Mouse (Mus musculus) kidney, embryonic 15.5 days (tissue): ENCODE data around the gene Gnai3. TPM values are rescaled to one million over a fixed set of nuclear protein-coding genes. Genes with fewer than 3 reads are reported as not detected.

Experiments used
- ATAC-seq: fragments of 200-750 bp; cut with Nextera tagmentation; replicated peaks from 2 replicates; pipeline ENCODE4 v1.8.0; 2017; ENCODE audit warnings: moderate TSS enrichment; ENCODE audit not compliant: low FRiP score
- H3K27ac ChIP-seq: fragments of 300-500 bp; sonication (generic); 2 replicates; pipeline ENCODE4 v1.5.1; 2015; ENCODE audit warnings: mild to moderate bottlenecking, inconsistent platforms
- H3K27me3 ChIP-seq: fragments of 300-500 bp; sonication (generic); 2 replicates; pipeline ENCODE4 v1.6.1; 2015; ENCODE audit warnings: inconsistent platforms
- H3K36me3 ChIP-seq: fragments of 300-500 bp; sonication (generic); 2 replicates; pipeline ENCODE4 v1.6.1; 2015; ENCODE audit warnings: inconsistent platforms
- H3K4me1 ChIP-seq: fragments of 300-500 bp; sonication (generic); 2 replicates; pipeline ENCODE4 v1.6.1; 2015; ENCODE audit warnings: inconsistent platforms
- H3K4me2 ChIP-seq: fragments of 300-500 bp; sonication (generic); 2 replicates; pipeline ENCODE4 v1.6.1; 2015; ENCODE audit warnings: moderate library complexity, mild to moderate bottlenecking, inconsistent platforms
- H3K4me3 ChIP-seq: fragments of 300-500 bp; sonication (generic); replicated peaks from 2 replicates; pipeline ENCODE4 v1.5.1; 2015; ENCODE audit warnings: mild to moderate bottlenecking, inconsistent platforms
- H3K9ac ChIP-seq: fragments of 300-500 bp; sonication (generic); 2 replicates; pipeline ENCODE4 v1.6.1; 2015; ENCODE audit warnings: mild to moderate bottlenecking, inconsistent platforms
- H3K9me3 ChIP-seq: fragments of 300-500 bp; sonication (generic); replicated peaks from 2 replicates; pipeline ENCODE4 v1.6.1; 2016; ENCODE audit warnings: inconsistent platforms
- WGBS: fragments of 180-500 bp; shearing (Covaris S2); methylation state at CpG from one replicate; pipeline ENCODE4 v1.1.7; 2015; ENCODE audit warnings: mixed read lengths; 5-methylcytosine and 5-hydroxymethylcytosine counted together
- polyA plus RNA-seq: library from polyadenylated mRNA; unstranded; fragments of >200 nt; fragmentation: Nextera tagmentation; extraction: Ambion mirVana; gene quantifications from 2 replicates; pipeline ENCODE4 v1.2.1, GENCODE M21; 2015

Gnai3 gene
- polyA plus RNA-seq, 1 experiment from 2014 or later = 176 TPM

DNA sequence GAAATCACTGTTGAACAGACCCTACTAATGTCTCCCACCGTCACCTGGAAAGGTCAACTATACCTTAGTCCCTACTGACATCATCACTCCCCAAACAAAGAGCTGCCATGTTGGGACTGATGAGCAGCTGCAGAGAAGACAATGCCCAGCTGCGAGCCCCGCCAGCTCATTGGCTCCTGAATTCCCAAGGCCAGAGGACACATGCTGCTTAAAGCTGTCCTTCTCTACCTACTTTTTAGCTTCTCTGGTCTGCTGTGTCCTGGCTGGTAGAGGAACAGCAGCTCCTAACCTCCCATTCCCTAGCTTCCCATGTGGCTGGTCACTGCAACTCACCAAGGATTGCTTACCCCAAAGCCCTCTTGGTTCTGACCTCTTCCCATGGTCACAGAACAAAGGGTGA lies 6.3 kb upstream of the Gnai3 start:
- no peak overlapping the region for H3K4me3 ChIP-seq
- WGBS = 80% methylated on average over 3 of the region's 3 CpGs
- no peaks in the 10 kb centered on the region for H3K9me3 ChIP-seq
- no peaks in the 10 kb centered on the region for H3K36me3 ChIP-seq
- peaks cover 4% of the 10 kb centered on the region for H3K4me1 ChIP-seq
- H3K9ac ChIP-seq = no peak overlapping the region
- ATAC-seq = no peak
- no peak overlapping the region for H3K4me2 ChIP-seq
- H3K27me3 ChIP-seq = no peaks in the 10 kb centered on the region
- no peak overlapping the region for H3K27ac ChIP-seq

DNA sequence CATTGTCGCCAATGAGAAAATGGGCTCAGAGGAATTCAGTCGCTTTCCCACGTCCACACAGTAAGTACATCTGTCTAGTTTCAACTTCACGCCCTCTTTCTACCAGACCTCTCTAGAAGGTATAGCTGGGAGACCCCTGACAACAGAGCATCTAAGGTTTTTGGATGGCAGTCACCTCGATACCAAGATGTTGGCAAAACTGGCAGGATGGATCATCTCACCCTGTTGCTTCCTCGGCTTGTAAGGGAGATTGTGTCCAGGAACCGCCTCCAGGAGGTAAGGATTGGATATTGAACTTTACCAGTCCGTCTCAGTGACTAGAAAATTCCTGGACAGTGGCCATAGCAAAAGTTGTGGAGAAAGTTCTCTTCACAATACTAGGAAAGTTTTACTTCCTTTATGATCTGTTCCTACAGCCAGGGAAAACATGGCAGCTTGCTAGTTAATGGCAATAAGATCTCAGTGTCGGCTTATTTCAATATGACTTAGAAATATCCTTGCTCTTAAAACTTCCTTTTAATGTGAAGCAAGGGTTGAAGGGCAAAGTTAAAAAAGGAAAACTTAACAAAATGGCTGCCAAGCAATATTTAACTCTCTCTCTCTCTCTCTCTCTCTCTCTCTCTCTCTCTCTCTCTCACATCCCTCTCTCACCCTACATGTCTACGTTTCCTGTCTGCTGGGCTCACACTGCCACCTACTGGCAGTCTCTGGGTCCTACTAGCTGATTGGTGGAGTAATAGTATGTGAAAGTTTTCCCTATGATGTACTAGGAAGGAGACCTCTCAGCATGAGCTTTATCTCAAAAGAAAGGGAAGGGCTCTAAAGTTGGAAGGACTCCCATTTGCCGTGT lies 1.7 kb upstream of the Gnai3 start:
- 62% methylated on average over 11 of the region's 11 CpGs for WGBS
- Histone ChIP-seq H3K9ac (no peak overlapping the region), H3K9me3 (no peaks in the 10 kb centered on the region), H3K27me3 (no peaks in the 10 kb centered on the region), H3K27ac (0 out of 2 replicates have a peak overlapping the region, but pooled peaks have one; percentile 7), H3K4me2 (no peak overlapping the region), H3K4me1 (peaks cover 27% of the 10 kb centered on the region), H3K4me3 (no peak overlapping the region), H3K36me3 (peaks cover 7% of the 10 kb centered on the region; the same call in 1 of the 2 replicates)
- 0 out of 2 replicates have a peak, but pooled peaks have one; percentile 37 for ATAC-seq

DNA sequence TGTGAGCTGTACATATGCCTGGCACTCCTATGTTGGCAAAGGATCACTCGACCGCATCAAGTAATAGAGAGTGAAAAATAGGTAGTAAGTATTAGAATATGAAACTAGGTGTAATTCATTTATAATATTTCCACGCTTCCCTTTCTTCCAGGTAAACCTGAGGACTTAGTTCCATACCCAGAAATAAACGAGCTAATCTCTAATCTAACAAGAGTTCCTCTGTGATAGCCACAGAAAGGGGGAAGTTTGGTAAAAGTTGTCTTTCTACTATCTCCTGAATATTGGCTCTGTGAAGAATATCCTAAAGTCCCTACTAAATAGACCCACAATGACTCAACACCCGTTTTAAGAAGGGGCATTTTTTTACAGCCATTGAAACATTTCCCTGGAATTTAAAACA lies 725 bp upstream of the Gnai3 start:
- ATAC-seq = no peak
- Histone ChIP-seq H3K4me2 (peak overlapping the region; percentile 85), H3K4me1 (peaks cover 27% of the 10 kb centered on the region), H3K9me3 (no peaks in the 10 kb centered on the region), H3K9ac (peak overlapping the region; percentile 83), H3K36me3 (peaks cover 11% of the 10 kb centered on the region; the same call in 1 of the 2 replicates), H3K27me3 (no peaks in the 10 kb centered on the region), H3K27ac (no peak overlapping the region), H3K4me3 (peak overlapping the region; percentile 79)
- 61% methylated on average over 5 of the region's 5 CpGs for WGBS

DNA sequence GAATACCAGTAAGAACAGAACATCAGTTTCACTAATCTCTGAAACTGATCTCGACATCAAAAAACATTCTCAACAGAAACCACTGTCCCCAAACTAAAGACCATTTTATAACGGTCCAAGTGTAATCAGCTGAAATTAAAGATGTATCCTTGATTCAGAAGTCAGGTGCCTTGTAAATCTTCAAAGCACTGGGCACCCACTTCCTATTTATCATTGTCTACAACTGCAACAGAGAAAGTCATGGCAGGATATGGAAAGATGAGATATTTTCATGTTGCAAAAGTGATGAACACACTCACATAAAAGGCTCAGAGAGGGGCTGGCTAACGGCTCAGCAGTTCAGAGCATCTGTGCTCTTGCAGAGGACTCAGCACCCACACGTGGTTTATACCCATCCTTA lies 5.2 kb downstream of the Gnai3 start:
- Histone ChIP-seq H3K27me3 (no peaks in the 10 kb centered on the region), H3K4me2 (no peak overlapping the region), H3K9me3 (no peaks in the 10 kb centered on the region), H3K36me3 (peaks cover 32% of the 10 kb centered on the region; the same call in 1 of the 2 replicates), H3K9ac (no peak overlapping the region), H3K4me3 (no peak overlapping the region), H3K27ac (no peak overlapping the region), H3K4me1 (peaks cover 13% of the 10 kb centered on the region)
- no peak for ATAC-seq
- 76% methylated on average over 4 of the region's 4 CpGs for WGBS

DNA sequence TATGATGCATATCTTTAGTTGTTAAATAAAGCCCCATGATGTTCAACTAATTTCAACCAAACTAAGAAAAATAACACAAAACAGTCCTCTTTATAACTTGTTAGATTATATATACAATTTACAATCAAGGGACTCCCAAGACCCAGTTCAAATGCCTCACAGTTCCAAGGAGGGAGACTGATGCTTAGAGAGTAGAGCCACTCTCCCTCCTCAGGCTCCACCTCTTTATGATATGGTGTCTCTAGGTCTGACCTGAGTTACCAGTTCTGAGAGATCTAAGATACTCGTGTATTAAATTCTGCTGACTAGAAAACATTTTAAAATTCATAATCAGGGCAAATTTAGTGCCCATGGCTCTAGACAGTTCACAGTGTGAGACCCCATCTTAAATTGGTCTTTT lies 6.8 kb downstream of the Gnai3 start:
- Histone ChIP-seq H3K27me3 (no peaks in the 10 kb centered on the region), H3K4me1 (peaks cover 3% of the 10 kb centered on the region; the same call in 1 of the 2 replicates), H3K9me3 (no peaks in the 10 kb centered on the region), H3K4me2 (no peak overlapping the region), H3K4me3 (no peak overlapping the region), H3K36me3 (peaks cover 32% of the 10 kb centered on the region; the same call in 1 of the 2 replicates), H3K9ac (no peak overlapping the region), H3K27ac (no peak overlapping the region)
- no peak for ATAC-seq
- 76% methylated on average over 1 of the region's 1 CpGs for WGBS

DNA sequence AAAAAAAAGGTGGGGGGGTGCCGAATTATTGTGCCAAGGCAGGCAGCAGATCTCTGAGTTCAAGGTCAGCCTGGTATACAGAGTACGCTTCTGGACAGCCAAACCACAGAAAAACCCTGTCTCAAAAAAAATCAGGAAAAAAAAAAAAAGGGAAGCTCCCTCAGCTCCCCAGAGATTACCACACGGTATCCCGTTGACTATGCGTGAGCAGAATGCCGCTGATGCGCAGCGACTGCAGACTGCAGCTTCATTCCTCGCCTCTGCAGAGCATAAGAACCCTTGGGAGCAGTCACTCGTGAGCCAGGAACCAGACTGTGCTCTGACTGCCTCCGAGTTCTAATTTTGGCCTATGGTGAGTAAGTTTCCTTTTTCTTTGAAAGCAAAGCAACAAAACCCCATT lies 11.2 kb downstream of the Gnai3 start:
- Histone ChIP-seq H3K27me3 (no peaks in the 10 kb centered on the region), H3K27ac (no peak overlapping the region), H3K4me3 (no peak overlapping the region), H3K9ac (no peak overlapping the region), H3K4me2 (no peak overlapping the region), H3K4me1 (peaks cover 19% of the 10 kb centered on the region), H3K9me3 (no peaks in the 10 kb centered on the region), H3K36me3 (0 out of 2 replicates have a peak, but pooled peaks cover 10% of the 10 kb centered on the region)
- 82% methylated on average over 11 of the region's 11 CpGs for whole genome bisulfite sequencing
- no peak for ATAC-seq

DNA sequence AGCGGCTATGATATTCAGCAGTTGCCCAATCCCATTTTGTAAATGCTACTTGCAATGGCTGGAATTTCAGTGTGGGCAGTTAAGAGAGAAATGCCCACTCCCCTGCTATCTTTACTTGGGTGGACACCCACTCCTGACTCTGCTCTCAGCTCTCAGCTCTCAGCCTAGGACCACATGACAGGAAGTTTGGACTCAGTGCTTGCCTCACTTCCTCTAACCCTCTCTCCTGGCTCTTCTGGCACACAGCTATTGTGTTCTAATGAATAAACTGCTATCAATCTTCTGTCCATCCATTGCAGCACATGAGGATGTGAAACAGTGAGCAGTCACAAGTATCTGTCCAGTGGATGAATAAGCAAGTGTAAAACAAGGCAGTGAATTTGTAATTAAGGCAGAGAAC lies 13.5 kb downstream of the Gnai3 start:
- Histone ChIP-seq H3K4me2 (no peak overlapping the region), H3K4me1 (peaks cover 36% of the 10 kb centered on the region), H3K27ac (no peak overlapping the region), H3K9me3 (no peaks in the 10 kb centered on the region), H3K36me3 (0 out of 2 replicates have a peak, but pooled peaks cover 9% of the 10 kb centered on the region), H3K9ac (no peak overlapping the region), H3K27me3 (no peaks in the 10 kb centered on the region), H3K4me3 (no peak overlapping the region)
- no peak for ATAC-seq
- 59% methylated on average over 1 of the region's 1 CpGs for WGBS

DNA sequence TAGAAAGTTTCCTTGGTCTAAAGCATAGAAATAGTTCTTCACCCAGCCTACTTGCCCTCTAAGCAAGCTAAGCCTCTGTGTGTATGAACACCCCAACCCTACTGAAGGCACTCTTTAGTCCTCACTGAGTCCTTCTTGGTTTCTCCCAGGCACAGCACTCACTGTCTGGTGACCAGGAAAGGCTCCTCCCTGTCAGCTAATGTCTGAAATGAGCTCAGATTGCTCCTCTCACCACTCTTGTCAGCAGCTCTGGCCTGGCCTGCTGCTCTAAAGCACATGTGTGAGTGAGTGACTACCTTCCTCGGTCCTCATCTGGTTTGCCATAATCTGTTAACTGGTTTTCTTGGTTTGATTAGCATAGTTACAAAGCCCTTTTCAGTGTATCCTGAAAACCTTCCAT lies 14.1 kb downstream of the Gnai3 start:
- no peak for ATAC-seq
- no peaks in the 10 kb centered on the region for H3K9me3 ChIP-seq
- peaks cover 36% of the 10 kb centered on the region for H3K4me1 ChIP-seq
- H3K4me2 ChIP-seq = no peak overlapping the region
- WGBS = 69% methylated on average over 1 of the region's 1 CpGs
- H3K27me3 ChIP-seq = no peaks in the 10 kb centered on the region
- peak overlapping the region; percentile 28; the same call in 1 of the 2 replicates for H3K27ac ChIP-seq
- H3K4me3 ChIP-seq = no peak overlapping the region
- H3K36me3 ChIP-seq = 0 out of 2 replicates have a peak, but pooled peaks cover 2% of the 10 kb centered on the region
- H3K9ac ChIP-seq = no peak overlapping the region

DNA sequence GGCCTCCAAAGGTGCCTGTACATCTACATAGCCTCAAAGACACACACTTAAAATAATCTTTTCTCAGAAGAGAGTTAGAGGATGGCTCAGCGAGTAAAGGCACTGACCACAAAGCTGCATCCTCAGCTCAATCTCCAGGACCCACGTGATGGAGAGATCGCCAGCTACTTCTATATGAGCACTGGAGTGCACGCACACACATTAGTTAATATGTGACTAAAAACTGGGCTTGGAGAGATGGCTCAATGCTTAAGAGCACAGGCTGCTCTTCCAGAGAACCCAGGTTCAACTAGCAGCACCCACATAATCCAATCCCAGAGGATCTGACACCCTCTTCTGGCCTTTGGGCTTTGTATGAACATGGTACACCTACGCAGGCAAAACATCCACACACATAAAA lies 14.7 kb downstream of the Gnai3 start:
- no peak overlapping the region for H3K9ac ChIP-seq
- H3K4me1 ChIP-seq = peaks cover 36% of the 10 kb centered on the region
- 0 out of 2 replicates have a peak, but pooled peaks have one; percentile 52 for ATAC-seq
- no peaks in the 10 kb centered on the region for H3K9me3 ChIP-seq
- WGBS = 79% methylated on average over 5 of the region's 5 CpGs
- no peaks in the 10 kb centered on the region for H3K36me3 ChIP-seq
- H3K4me2 ChIP-seq = no peak overlapping the region
- H3K27ac ChIP-seq = 0 out of 2 replicates have a peak overlapping the region, but pooled peaks have one; percentile 28
- H3K4me3 ChIP-seq = no peak overlapping the region
- H3K27me3 ChIP-seq = no peaks in the 10 kb centered on the region

DNA sequence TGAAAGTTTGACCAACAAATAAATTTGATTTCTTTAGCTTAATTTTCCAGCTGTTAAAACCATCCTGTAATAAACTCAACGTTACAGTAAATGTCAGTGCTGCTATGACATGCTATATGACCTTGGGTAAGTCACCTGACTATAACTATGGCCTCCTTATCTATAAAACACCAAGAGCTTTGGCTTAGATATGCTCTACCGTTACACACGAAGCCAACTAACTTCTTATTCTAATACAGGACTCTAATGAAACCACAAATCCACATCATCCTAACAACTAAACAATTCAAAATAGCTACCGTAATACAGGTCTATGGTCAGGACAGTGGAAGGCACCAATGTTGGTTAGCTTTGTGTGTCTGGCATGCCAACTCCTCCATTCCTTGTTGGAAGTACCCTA lies 16.1 kb downstream of the Gnai3 start:
- H3K27me3 ChIP-seq = no peaks in the 10 kb centered on the region
- no peaks in the 10 kb centered on the region for H3K9me3 ChIP-seq
- no peak overlapping the region for H3K4me2 ChIP-seq
- H3K4me1 ChIP-seq = peaks cover 36% of the 10 kb centered on the region
- whole genome bisulfite sequencing = 86% methylated on average over 4 of the region's 4 CpGs
- H3K9ac ChIP-seq = no peak overlapping the region
- ATAC-seq = no peak
- no peaks in the 10 kb centered on the region for H3K36me3 ChIP-seq
- no peak overlapping the region for H3K4me3 ChIP-seq
- no peak overlapping the region for H3K27ac ChIP-seq

DNA sequence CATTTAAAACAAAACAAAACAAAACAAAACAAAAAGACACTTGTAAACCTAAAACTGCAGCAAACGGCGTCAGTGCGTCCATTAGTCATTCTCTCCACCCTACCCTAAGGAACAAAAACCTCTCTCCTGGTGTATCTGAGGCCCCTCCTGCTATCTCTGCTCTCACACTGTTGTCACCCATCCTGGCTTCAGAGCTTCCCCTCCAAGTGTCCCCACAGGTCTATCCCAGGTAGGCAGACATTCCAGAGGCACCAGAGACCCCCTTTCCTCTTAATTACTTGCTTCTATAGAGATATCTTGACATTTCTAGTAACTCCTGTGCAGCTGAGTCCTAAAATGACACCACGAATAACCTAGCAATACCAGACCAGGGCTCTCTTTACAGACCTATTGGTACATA lies 16.6 kb downstream of the Gnai3 start:
- 73% methylated on average over 4 of the region's 4 CpGs for WGBS
- ATAC-seq = no peak

DNA sequence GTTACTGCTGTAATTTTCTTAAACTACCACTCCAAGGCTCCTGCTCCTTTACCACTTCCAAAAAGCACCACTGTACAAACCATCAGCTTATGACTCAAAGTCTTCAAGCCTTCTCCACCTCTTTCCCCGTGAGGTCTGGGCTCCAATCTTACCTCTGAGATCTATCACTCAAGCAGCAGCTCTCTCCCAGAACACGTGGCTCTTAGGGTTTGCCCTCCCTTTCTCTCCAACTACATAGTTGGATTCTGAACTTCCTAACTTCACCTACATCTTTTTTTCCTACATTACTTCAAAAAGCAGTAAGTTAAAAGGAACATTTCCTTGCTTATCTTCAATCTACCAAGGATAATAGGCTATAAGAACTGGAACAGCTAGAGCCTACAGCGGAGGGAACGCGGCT lies 17.4 kb downstream of the Gnai3 start:
- 53% methylated on average over 5 of the region's 5 CpGs for WGBS
- Histone ChIP-seq H3K4me1 (peaks cover 36% of the 10 kb centered on the region), H3K9ac (no peak overlapping the region), H3K4me3 (no peak overlapping the region), H3K9me3 (no peaks in the 10 kb centered on the region), H3K27ac (no peak overlapping the region), H3K4me2 (no peak overlapping the region), H3K36me3 (peaks cover under 1% of the 10 kb centered on the region), H3K27me3 (no peaks in the 10 kb centered on the region)
- ATAC-seq = no peak

More for the DNA sequence above, 16.6 kb downstream of the Gnai3 start:
- Histone ChIP-seq H3K9ac (no peak overlapping the region), H3K9me3 (no peaks in the 10 kb centered on the region), H3K4me3 (no peak overlapping the region), H3K36me3 (no peaks in the 10 kb centered on the region), H3K4me2 (no peak overlapping the region), H3K27me3 (no peaks in the 10 kb centered on the region), H3K4me1 (peaks cover 36% of the 10 kb centered on the region), H3K27ac (no peak overlapping the region)
